Mouse (Mus musculus) left cerebral cortex, adult 9 months (tissue): ENCODE results near the gene Papolg.
A peak's percentile ranks its signal among the peaks of the same experiment; 100 is the strongest.
"Not testable (repeated sequence)": the region's sequence is repeated elsewhere in the genome, so short reads cannot be mapped to it uniquely, and the experiment has no call there.

Experiments
- DNase-seq, 2 experiments: peaks; one replicate each; pipeline ENCODE4 v3.0.0; 2022; ENCODE audit warnings: low spot score in 2 of 2

Papolg gene

GRCm38 (mm10) chr11:23895060-23895426, at the start of gene Papolg:
Papolg (minus strand) TSS chr11:23895253.
- DNase-seq, result peak; percentile 71 to 90

- not testable (repeated sequence) for DNase-seq
These were observed 33.1 kb upstream of the Papolg start for GRCm38 (mm10) chr11:23928146-23928545.

- no peak for DNase-seq
These were observed 32.6 kb upstream of the Papolg start for GRCm38 (mm10) chr11:23927643-23928042.

- DNase-seq, result not testable (repeated sequence)
These were observed 18.8 kb upstream of the Papolg start for GRCm38 (mm10) chr11:23913824-23914223.

- no peak for DNase-seq
These were observed 8.9 kb upstream of the Papolg start for GRCm38 (mm10) chr11:23903909-23904308.

DNA sequence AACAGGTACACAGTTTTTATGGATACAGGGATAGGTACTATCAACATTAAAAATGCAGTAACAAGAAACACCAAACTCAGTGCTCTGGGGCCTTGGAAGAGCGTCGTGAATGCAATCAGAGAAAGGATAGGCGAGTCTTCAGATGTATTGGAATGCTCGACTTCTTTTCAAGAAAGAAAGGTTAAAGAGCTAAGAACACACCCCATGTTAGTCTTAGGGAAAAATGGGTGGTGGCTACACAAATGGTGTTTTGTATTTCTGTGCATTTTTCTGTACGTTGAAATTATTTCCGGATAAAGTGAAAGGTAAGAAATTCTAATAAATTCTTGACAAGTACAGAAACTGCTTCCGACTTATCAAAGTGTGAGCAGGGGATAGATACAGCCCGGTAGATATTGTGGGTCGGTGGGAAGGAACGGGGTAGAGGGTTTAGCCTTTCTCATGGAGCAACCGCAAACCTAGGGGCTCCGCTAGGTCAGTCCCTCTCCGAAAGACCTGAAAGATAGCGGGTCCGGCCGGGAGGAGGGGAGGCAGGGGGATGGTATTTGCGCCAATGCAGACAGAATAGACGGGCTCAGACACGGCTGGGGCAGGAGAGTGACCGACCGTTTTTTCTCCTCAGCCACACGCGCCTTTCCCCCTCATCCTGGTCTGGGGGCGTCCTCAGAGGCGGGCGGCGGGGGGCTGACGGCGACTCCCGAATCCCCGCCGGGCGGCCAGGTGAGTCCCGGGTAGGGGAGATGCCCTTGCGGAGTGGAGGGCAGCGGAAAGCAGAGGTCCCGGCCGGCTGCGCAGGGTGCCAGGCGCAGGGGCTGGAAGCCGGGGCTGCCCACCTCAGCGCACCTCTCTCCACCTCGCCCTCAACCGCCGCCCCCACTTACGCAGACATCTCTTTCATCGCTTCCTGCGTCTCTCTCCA, 653 bp downstream of the Papolg start:
- peak in 1 of 2 experiments; percentile 3 for DNase-seq

DNA sequence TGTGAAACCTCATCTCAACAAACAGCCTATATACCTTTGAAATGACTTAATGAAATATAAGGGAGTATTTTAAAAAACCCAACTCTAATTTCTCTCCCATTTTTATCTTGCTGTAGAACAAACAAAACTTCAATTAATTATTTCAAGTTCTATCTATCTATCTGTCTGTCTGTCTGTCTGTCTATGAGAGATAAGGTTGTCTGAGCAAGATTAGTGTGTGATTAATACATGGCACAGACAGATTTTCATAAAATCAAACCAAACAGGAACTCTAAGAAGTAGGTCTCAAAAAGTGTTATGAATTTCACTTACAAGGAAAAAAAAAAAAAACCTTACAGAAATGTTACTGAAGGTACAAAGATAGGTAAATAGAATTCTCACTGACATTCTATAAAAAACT, 1.5 kb downstream of the Papolg start:
- no peak for DNase-seq

DNA sequence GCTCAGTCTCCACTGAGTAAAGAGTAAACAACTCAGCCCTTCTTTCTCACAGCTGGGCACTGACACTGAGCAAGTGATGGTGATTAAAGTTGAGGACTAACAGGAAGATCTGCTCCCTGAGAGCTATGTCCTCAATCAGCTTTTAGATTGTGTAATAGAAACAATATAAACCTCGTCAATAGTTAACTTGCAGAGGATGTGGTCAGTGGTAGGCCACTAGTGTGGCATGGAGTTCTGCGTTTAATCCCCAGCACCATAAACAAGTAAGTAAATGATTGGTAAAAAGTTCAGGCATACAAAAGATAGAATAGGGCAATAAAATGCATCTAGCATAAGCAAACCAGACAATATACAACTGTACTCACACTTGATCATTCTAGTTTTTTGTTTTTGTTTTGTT, 30.7 kb downstream of the Papolg start:
- DNase-seq, result no peak

- no peak for DNase-seq
These were observed 38.3 kb downstream of the Papolg start for GRCm38 (mm10) chr11:23856723-23857112.

- DNase-seq, result no peak
These were observed 38.9 kb downstream of the Papolg start for GRCm38 (mm10) chr11:23856054-23856722.

DNA sequence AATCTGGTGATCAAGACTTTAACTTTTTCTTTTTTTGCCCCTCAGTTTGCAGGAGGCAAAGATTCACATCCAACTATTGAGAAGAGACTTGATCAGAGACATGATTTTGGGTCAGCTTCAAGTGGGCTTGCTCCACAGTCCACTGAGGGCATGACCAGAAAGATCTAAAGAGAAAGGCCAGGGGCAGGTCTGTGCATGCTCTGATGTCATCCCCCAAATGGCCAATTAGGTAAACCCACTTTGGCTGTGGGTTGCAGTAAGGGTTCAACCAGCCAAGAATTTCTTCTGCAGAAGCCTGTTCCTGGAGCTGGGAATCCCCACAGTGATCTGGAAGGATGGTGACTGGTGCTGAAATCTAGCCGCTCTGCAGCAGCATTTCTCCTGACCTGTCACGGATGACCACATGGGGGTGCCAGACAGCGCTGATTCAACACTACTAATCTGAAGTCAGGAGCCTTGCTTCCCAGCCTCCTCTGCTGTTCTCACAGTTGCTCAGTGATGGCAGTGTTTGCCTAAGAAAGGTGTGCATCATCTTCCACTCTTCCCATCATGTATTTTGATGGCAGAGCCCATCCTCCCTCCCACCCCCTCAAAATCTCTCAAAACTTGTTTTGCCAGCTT, 39.8 kb downstream of the Papolg start:
- DNase-seq, result peak in 1 of 2 experiments; percentile 70

- no peak for DNase-seq
These were observed 41.7 kb downstream of the Papolg start for GRCm38 (mm10) chr11:23853306-23853705.

GRCm38 (mm10) chr11:23846016-23846815, 48.8 kb downstream of the Papolg start:
- peak in 1 of 2 experiments; percentile 22 for DNase-seq

DNA sequence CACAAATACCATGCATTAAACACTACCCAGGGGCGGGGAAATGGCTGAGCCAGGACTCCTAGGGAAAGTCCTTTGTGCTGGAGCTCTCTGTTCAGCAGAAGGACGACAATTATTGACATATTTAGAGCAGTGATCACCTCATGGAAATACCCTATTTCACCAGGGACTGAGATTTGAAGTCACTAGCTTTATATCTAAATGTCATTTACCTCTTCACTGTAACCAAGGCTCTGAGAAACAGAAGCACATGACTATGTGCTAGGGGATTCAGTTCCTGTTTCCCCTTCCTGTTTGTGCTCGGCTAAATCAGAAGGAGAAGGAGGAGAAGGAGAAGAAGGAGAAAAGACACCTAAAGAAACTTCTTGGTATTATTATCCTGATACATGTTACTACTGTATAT, 71.8 kb downstream of the Papolg start:
- DNase-seq, result no peak

- no peak for DNase-seq
These were observed 73.4 kb downstream of the Papolg start for GRCm38 (mm10) chr11:23821652-23822051.

GRCm38 (mm10) chr11:23820977-23821376, 74.1 kb downstream of the Papolg start:
- no peak for DNase-seq

GRCm38 (mm10) chr11:23818745-23819144, 76.3 kb downstream of the Papolg start:
- DNase-seq, result no peak
